Mouse (Mus musculus) hindbrain, postnatal 0 days (tissue): Measurements from ENCODE around the gene Polr3k. TPM values are rescaled to one million over a fixed set of nuclear protein-coding genes. Genes with fewer than 3 reads are reported as not detected.

Experiments used
- ATAC-seq: fragments of 200-750 bp; cut with Nextera tagmentation; 2 replicates; pipeline ENCODE4 v1.8.0; 2017; ENCODE audit warnings: mild to moderate bottlenecking, moderate TSS enrichment, moderate library complexity
- DNase-seq: peaks from one replicate; pipeline ENCODE4 v3.0.0-alpha.2; 2015; ENCODE audit warnings: low spot score
- H3K27ac ChIP-seq: fragments of 300-500 bp; sonication (generic); 2 replicates; pipeline ENCODE4 v1.5.1; 2014; ENCODE audit warnings: mild to moderate bottlenecking
- H3K27me3 ChIP-seq: fragments of 300-500 bp; sonication (generic); 2 replicates; pipeline ENCODE4 v1.6.1; 2014; ENCODE audit warnings: low read length, mixed read lengths; ENCODE audit not compliant: insufficient read depth
- H3K36me3 ChIP-seq: fragments of 300-500 bp; sonication (generic); 2 replicates; pipeline ENCODE4 v1.6.1; 2014; ENCODE audit warnings: low read length, mixed read lengths; ENCODE audit not compliant: insufficient read depth
- H3K4me1 ChIP-seq: fragments of 300-500 bp; sonication (generic); 2 replicates; pipeline ENCODE4 v1.6.1; 2014; ENCODE audit warnings: antibody characterized with exemption, low read length, mixed read lengths; ENCODE audit not compliant: insufficient read depth
- H3K4me2 ChIP-seq: fragments of 300-500 bp; sonication (generic); 2 replicates; pipeline ENCODE4 v1.6.1; 2014; ENCODE audit warnings: low read depth, mild to moderate bottlenecking, low read length, moderate library complexity, mixed read lengths
- H3K4me3 ChIP-seq: fragments of 300-500 bp; sonication (generic); 2 replicates; pipeline ENCODE4 v1.5.1; 2014; ENCODE audit warnings: low read length
- H3K9ac ChIP-seq: fragments of 300-500 bp; sonication (generic); replicated peaks from 2 replicates; pipeline ENCODE4 v1.6.1; 2014; ENCODE audit warnings: mild to moderate bottlenecking, low read length, moderate library complexity, mixed read lengths
- H3K9me3 ChIP-seq: fragments of 300-500 bp; sonication (generic); 2 replicates; pipeline ENCODE4 v1.6.1; 2016; ENCODE audit warnings: low read length, mixed read lengths
- CTCF ChIP-seq: IDR thresholded peaks from 2 replicates; pipeline ENCODE4 v1.5.1; 2016; ENCODE audit warnings: antibody characterized with exemption, control low read depth, low read depth
- WGBS: fragments of 180-500 bp; shearing (Covaris S2); extraction: QIAGEN DNeasy Blood & Tissue Kit; methylation state at CpG from one replicate; pipeline ENCODE4 v1.1.7; 2014; 5-methylcytosine and 5-hydroxymethylcytosine counted together
- polyA plus RNA-seq: library from polyadenylated mRNA; unstranded; fragments of >200 nt; fragmentation: Nextera tagmentation; extraction: Ambion mirVana; gene quantifications from 2 replicates; pipeline ENCODE4 v1.2.1, GENCODE M21; 2015
- total RNA-seq: library from RNA; depleted of rRNA; stranded (reverse); fragments of >200 nt; gene quantifications from 2 replicates; pipeline ENCODE4 v1.2.3, GENCODE M21; 2014; rRNA removed

Polr3k gene
- total and polyA plus RNA-seq, 2 experiments from 2014 or later = 36.5 to 68.3 TPM

DNA sequence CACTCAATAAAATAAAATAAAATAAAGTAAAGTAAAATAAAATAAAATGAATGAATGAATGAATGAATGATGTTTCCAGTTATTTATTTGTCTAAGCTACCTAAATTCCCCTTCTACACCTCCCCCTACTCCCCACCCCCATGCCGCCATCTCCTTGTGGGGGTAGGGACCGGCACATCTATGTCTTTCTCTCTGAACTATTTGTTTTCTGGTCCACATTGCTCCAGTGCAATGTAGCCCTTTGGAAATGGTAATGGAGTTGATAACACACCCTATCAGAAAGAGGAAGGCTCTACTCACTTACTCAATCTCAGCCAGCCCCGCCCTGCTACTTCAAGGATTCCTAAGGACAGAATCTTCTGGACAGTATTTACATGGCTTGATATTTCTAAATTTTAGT is 54.4 kb downstream of the Polr3k start:
- Histone ChIP-seq H3K4me1 (no peaks in the 10 kb centered on the region), H3K9ac (no peak overlapping the region), H3K36me3 (no peaks in the 10 kb centered on the region), H3K4me3 (no peak overlapping the region), H3K27ac (no peak overlapping the region), H3K4me2 (no peak overlapping the region), H3K27me3 (no peaks in the 10 kb centered on the region), H3K9me3 (no peaks in the 10 kb centered on the region)
- no peak for TF ChIP-seq CTCF
- DNase-seq (peak; percentile 35), ATAC-seq (peak; percentile 93)
- WGBS = 54% methylated on average over 3 of the region's 3 CpGs

Other genes starting within 250 kb of the Polr3k start
- not detected in 2 replicates for gene Gm29797, start 207.3 kb upstream of the Polr3k start, total RNA-seq
- not detected in 2 replicates for gene Gm29797, start 207.3 kb upstream of the Polr3k start, polyA plus RNA-seq
- 10.8 and 14.7 TPM in 2 replicates for gene Sox18, start 192.7 kb upstream of the Polr3k start, total RNA-seq
- 10.6 and 11.6 TPM in 2 replicates for gene Sox18, start 192.7 kb upstream of the Polr3k start, polyA plus RNA-seq
- gene Tcea2, start 184.0 kb upstream of the Polr3k start, total RNA-seq = 37.2 and 50.2 TPM in 2 replicates
- gene Tcea2, start 184.0 kb upstream of the Polr3k start, polyA plus RNA-seq = 48.7 and 54.3 TPM in 2 replicates
- gene Rgs19, start 170.4 kb upstream of the Polr3k start, total RNA-seq = 57.9 and 94.0 TPM in 2 replicates
- gene Rgs19, start 170.4 kb upstream of the Polr3k start, polyA plus RNA-seq = 50.6 and 56.8 TPM in 2 replicates
- not detected in 2 replicates for gene Lkaaear1, start 165.9 kb upstream of the Polr3k start, total RNA-seq
- not detected in 2 replicates for gene Lkaaear1, start 165.9 kb upstream of the Polr3k start, polyA plus RNA-seq
- gene Oprl1, start 149.3 kb upstream of the Polr3k start, total RNA-seq = 177 and 221 TPM in 2 replicates
- 69.8 and 73.1 TPM in 2 replicates for gene Oprl1, start 149.3 kb upstream of the Polr3k start, polyA plus RNA-seq
- 49.2 and 55.2 TPM in 2 replicates for gene Myt1, start 101.0 kb upstream of the Polr3k start, total RNA-seq
- gene Myt1, start 101.0 kb upstream of the Polr3k start, polyA plus RNA-seq = 10.1 and 11.4 TPM in 2 replicates
- gene Pcmtd2, start 26.5 kb upstream of the Polr3k start, total RNA-seq = 18.6 and 36.3 TPM in 2 replicates
- gene Pcmtd2, start 26.5 kb upstream of the Polr3k start, polyA plus RNA-seq = 24.7 and 25.8 TPM in 2 replicates
- not detected in 2 replicates for gene Gm14496, start 126.8 kb downstream of the Polr3k start, total RNA-seq
- not detected in 2 replicates for gene Gm14496, start 126.8 kb downstream of the Polr3k start, polyA plus RNA-seq